Mouse (Mus musculus): Measurements from ENCODE around the gene Olfr402. TPM values are rescaled to one million over a fixed set of nuclear protein-coding genes. Genes with fewer than 3 reads are reported as not detected.
"Not testable (repeated sequence)": the region's sequence is repeated elsewhere in the genome, so short reads cannot be mapped to it uniquely, and the experiment has no call there.

Olfr402 gene
- polyA plus RNA-seq (2012; rRNA removed), result not detected in 2 replicates

GRCm38 (mm10) chr11:74153229-74153628, at the start of gene Olfr402:
Olfr402 (plus strand) TSS chr11:74153529.
- no peak for DNase-seq (ENCODE audit: extremely low spot score in 1 of 2, low spot score in 1 of 2)

GRCm38 (mm10) chr11:74105066-74105465, 48.3 kb upstream of the Olfr402 start:
- no peak for DNase-seq (ENCODE audit: extremely low spot score in 1 of 2, low spot score in 1 of 2)

- no peak for DNase-seq (ENCODE audit: extremely low spot score in 1 of 2, low spot score in 1 of 2)
These were observed 39.9 kb upstream of the Olfr402 start, which contains the start of gene Olfr401 for GRCm38 (mm10) chr11:74113412-74113811. Olfr401 (plus strand) TSS chr11:74113712.

GRCm38 (mm10) chr11:74140001-74140400, 13.3 kb upstream of the Olfr402 start:
- not testable (repeated sequence) for DNase-seq (ENCODE audit: extremely low spot score in 1 of 2, low spot score in 1 of 2)

GRCm38 (mm10) chr11:74145866-74146265, 7.5 kb upstream of the Olfr402 start:
- no peak for DNase-seq (ENCODE audit: extremely low spot score in 1 of 2, low spot score in 1 of 2)

- DNase-seq (ENCODE audit: extremely low spot score in 1 of 2, low spot score in 1 of 2), result no peak
These were observed 15.4 kb downstream of the Olfr402 start for GRCm38 (mm10) chr11:74168771-74169170.

GRCm38 (mm10) chr11:74183168-74183567, 29.8 kb downstream of the Olfr402 start:
- DNase-seq (ENCODE audit: extremely low spot score in 1 of 2, low spot score in 1 of 2), result no peak

- no peak for DNase-seq (ENCODE audit: extremely low spot score in 1 of 2, low spot score in 1 of 2)
These were observed 30.4 kb downstream of the Olfr402 start for GRCm38 (mm10) chr11:74183745-74184144.

- no peak for DNase-seq (ENCODE audit: extremely low spot score in 1 of 2, low spot score in 1 of 2)
These were observed 32.6 kb downstream of the Olfr402 start, which contains the start of gene Olfr403 for GRCm38 (mm10) chr11:74185949-74186348. Olfr403 (plus strand) TSS chr11:74186249.

Other genes with a start within 250 kb of the Olfr402 start
- gene Olfr395, start 244.2 kb upstream of the Olfr402 start, polyA plus RNA-seq (2012; rRNA removed), result not detected in 2 replicates
- gene Olfr23, start 216.9 kb upstream of the Olfr402 start, polyA plus RNA-seq (2012; rRNA removed), result not detected in 2 replicates
- not detected in 2 replicates for gene Olfr397, start 192.7 kb upstream of the Olfr402 start, polyA plus RNA-seq (2012; rRNA removed)
- gene Olfr398, start 163.1 kb upstream of the Olfr402 start, polyA plus RNA-seq (2012; rRNA removed), result not detected in 2 replicates
- gene Olfr139, start 97.0 kb upstream of the Olfr402 start, polyA plus RNA-seq (2012; rRNA removed), result not detected in 2 replicates
- not detected in 2 replicates for gene Olfr399, start 96.9 kb upstream of the Olfr402 start, polyA plus RNA-seq (2012; rRNA removed)
- not detected in 2 replicates for gene Zfp616, start 83.6 kb upstream of the Olfr402 start, polyA plus RNA-seq (2012; rRNA removed)
- not detected in 2 replicates for gene Olfr401, start 39.8 kb upstream of the Olfr402 start, polyA plus RNA-seq (2012; rRNA removed)
- gene Olfr403, start 32.7 kb downstream of the Olfr402 start, polyA plus RNA-seq (2012; rRNA removed), result not detected in 2 replicates
- not detected in 2 replicates for gene Olfr43, start 57.9 kb downstream of the Olfr402 start, polyA plus RNA-seq (2012; rRNA removed)
- not detected in 2 replicates for gene Olfr406, start 106.3 kb downstream of the Olfr402 start, polyA plus RNA-seq (2012; rRNA removed)
- not detected in 2 replicates for gene Olfr59, start 130.2 kb downstream of the Olfr402 start, polyA plus RNA-seq (2012; rRNA removed)
- gene Olfr410, start 184.5 kb downstream of the Olfr402 start, polyA plus RNA-seq (2012; rRNA removed), result not detected in 2 replicates
- gene Olfr411, start 199.1 kb downstream of the Olfr402 start, polyA plus RNA-seq (2012; rRNA removed), result not detected in 2 replicates
- gene Olfr412, start 208.5 kb downstream of the Olfr402 start, polyA plus RNA-seq (2012; rRNA removed), result not detected in 2 replicates

All from frontal cortex, adult 2 months (tissue).